Mouse (Mus musculus): ENCODE data around the gene Ctrb1. TPM values are rescaled to one million over a fixed set of nuclear protein-coding genes. Genes with fewer than 3 reads are reported as not detected.

Gene Ctrb1
- polyA plus RNA-seq, 1 experiment from 2014 or later, result not detected

DNA sequence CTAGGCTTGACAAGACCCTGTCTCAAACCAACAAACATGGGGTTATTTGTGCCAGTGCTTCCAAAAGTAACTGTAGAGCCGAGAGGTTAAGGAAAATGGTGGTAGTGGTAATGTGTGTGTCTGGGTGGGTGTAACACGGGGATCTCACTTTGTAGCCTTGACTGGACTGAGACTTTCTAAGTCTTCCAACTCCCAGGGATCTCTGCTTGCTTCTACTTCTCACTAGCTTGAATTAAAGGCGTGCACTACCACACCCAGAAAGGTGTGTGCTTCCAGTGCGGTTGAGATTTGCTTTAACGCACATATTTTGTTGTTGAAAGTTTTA, 47.9 kb downstream of the Ctrb1 start:
- peak; percentile 47; the same call in 1 of the 2 replicates for ATAC-seq (replicated peaks; ENCODE audit: insufficient number of reproducible peaks, low FRiP score, low TSS enrichment)
- whole genome bisulfite sequencing (ENCODE audit: insufficient replicate concordance), result 11% methylated on average over 5 of the region's 5 CpGs
- peak overlapping the region; percentile 74 for H3K4me3 ChIP-seq (ENCODE audit: low read depth, low read length)

GRCm38 (mm10) chr8:111642496-111642895, 48.3 kb downstream of the Ctrb1 start:
- H3K27ac ChIP-seq (ENCODE audit: low read depth, low read length), result peak overlapping the region; percentile 96
- 29% methylated on average over 5 of the region's 5 CpGs for WGBS (ENCODE audit: insufficient replicate concordance)
- peak overlapping the region; percentile 83 for H3K4me2 ChIP-seq
- H3K4me1 ChIP-seq (ENCODE audit: control insufficient read depth, insufficient read depth, low read length), result peaks cover 8% of the 10 kb centered on the region
- no peaks in the 10 kb centered on the region for H3K9me3 ChIP-seq (replicated peaks; ENCODE audit: control insufficient read depth, low read length)
- H3K36me3 ChIP-seq (ENCODE audit: control insufficient read depth, insufficient read depth, low read length), result no peaks in the 10 kb centered on the region
- no peaks in the 10 kb centered on the region for H3K27me3 ChIP-seq (ENCODE audit: control insufficient read depth, insufficient read depth, low read length)
- peak overlapping the region; percentile 74 for H3K4me3 ChIP-seq (ENCODE audit: low read depth, low read length)
- no peak for ATAC-seq (replicated peaks; ENCODE audit: insufficient number of reproducible peaks, low FRiP score, low TSS enrichment)
- H3K9ac ChIP-seq (ENCODE audit: low read depth, low read length), result peak overlapping the region; percentile 94

More for the DNA sequence above, 47.9 kb downstream of the Ctrb1 start:
- H3K9me3 ChIP-seq (replicated peaks; ENCODE audit: control insufficient read depth, low read length), result no peaks in the 10 kb centered on the region
- peak overlapping the region; percentile 96 for H3K27ac ChIP-seq (ENCODE audit: low read depth, low read length)
- H3K36me3 ChIP-seq (ENCODE audit: control insufficient read depth, insufficient read depth, low read length), result no peaks in the 10 kb centered on the region
- peak overlapping the region; percentile 94 for H3K9ac ChIP-seq (ENCODE audit: low read depth, low read length)
- no peaks in the 10 kb centered on the region for H3K27me3 ChIP-seq (ENCODE audit: control insufficient read depth, insufficient read depth, low read length)
- H3K4me2 ChIP-seq, result peak overlapping the region; percentile 83
- peaks cover 8% of the 10 kb centered on the region for H3K4me1 ChIP-seq (ENCODE audit: control insufficient read depth, insufficient read depth, low read length)

- H3K9me3 ChIP-seq (replicated peaks; ENCODE audit: control insufficient read depth, low read length), result no peaks in the 10 kb centered on the region
- H3K36me3 ChIP-seq (ENCODE audit: control insufficient read depth, insufficient read depth, low read length), result no peaks in the 10 kb centered on the region
- H3K27me3 ChIP-seq (ENCODE audit: control insufficient read depth, insufficient read depth, low read length), result no peaks in the 10 kb centered on the region
- ATAC-seq (replicated peaks; ENCODE audit: insufficient number of reproducible peaks, low FRiP score, low TSS enrichment), result no peak
- H3K9ac ChIP-seq (ENCODE audit: low read depth, low read length), result no peak overlapping the region
- peaks cover 8% of the 10 kb centered on the region for H3K4me1 ChIP-seq (ENCODE audit: control insufficient read depth, insufficient read depth, low read length)
- no peak overlapping the region for H3K27ac ChIP-seq (ENCODE audit: low read depth, low read length)
- H3K4me2 ChIP-seq, result no peak overlapping the region
- H3K4me3 ChIP-seq (ENCODE audit: low read depth, low read length), result no peak overlapping the region
- WGBS (ENCODE audit: insufficient replicate concordance), result 90% methylated on average over 2 of the region's 2 CpGs
Measured at GRCm38 (mm10) chr8:111641064-111641463, 49.7 kb downstream of the Ctrb1 start.

GRCm38 (mm10) chr8:111638086-111638485, 52.7 kb downstream of the Ctrb1 start:
- no peak overlapping the region for H3K4me3 ChIP-seq (ENCODE audit: low read depth, low read length)
- H3K27me3 ChIP-seq (ENCODE audit: control insufficient read depth, insufficient read depth, low read length), result no peaks in the 10 kb centered on the region
- H3K36me3 ChIP-seq (ENCODE audit: control insufficient read depth, insufficient read depth, low read length), result no peaks in the 10 kb centered on the region
- no peak overlapping the region for H3K9ac ChIP-seq (ENCODE audit: low read depth, low read length)
- no peaks in the 10 kb centered on the region for H3K9me3 ChIP-seq (replicated peaks; ENCODE audit: control insufficient read depth, low read length)
- ATAC-seq (replicated peaks; ENCODE audit: insufficient number of reproducible peaks, low FRiP score, low TSS enrichment), result no peak
- peaks cover 8% of the 10 kb centered on the region for H3K4me1 ChIP-seq (ENCODE audit: control insufficient read depth, insufficient read depth, low read length)
- H3K4me2 ChIP-seq, result no peak overlapping the region
- H3K27ac ChIP-seq (ENCODE audit: low read depth, low read length), result no peak overlapping the region

Small RNA genes within 50 kb of the gene (microRNA-seq; reads per million reads assigned to microRNA genes)
- not detected for gene Mir7076 (ENCODE audit: borderline number of aligned reads)

Other genes with a start within 250 kb of the Ctrb1 start
- gene Wdr59, start 168.9 kb downstream of the Ctrb1 start, polyA plus RNA-seq (2014; fragmentation: Nextera tagmentation; extraction: Ambion mirVana), result 2.5 and 4.2 TPM in 2 replicates
- 23.1 and 23.7 TPM in 2 replicates for gene Znrf1, start 154.9 kb downstream of the Ctrb1 start, polyA plus RNA-seq (2014; fragmentation: Nextera tagmentation; extraction: Ambion mirVana)
- 0.39 and 0.52 TPM in 2 replicates for gene Ldhd, start 60.6 kb downstream of the Ctrb1 start, polyA plus RNA-seq (2014; fragmentation: Nextera tagmentation; extraction: Ambion mirVana)
- gene Zfp1, start 47.6 kb downstream of the Ctrb1 start, polyA plus RNA-seq (2014; fragmentation: Nextera tagmentation; extraction: Ambion mirVana), result 16.5 and 18.5 TPM in 2 replicates
- 46.6 and 53.8 TPM in 2 replicates for gene Bcar1, start 52.8 kb upstream of the Ctrb1 start, polyA plus RNA-seq (2014; fragmentation: Nextera tagmentation; extraction: Ambion mirVana)
- gene Cfdp1, start 163.3 kb upstream of the Ctrb1 start, polyA plus RNA-seq (2014; fragmentation: Nextera tagmentation; extraction: Ambion mirVana), result 163 and 173 TPM in 2 replicates
- gene Tmem170, start 185.7 kb upstream of the Ctrb1 start, polyA plus RNA-seq (2014; fragmentation: Nextera tagmentation; extraction: Ambion mirVana), result 4.5 and 5.8 TPM in 2 replicates
- gene Chst5, start 219.4 kb upstream of the Ctrb1 start, polyA plus RNA-seq (2014; fragmentation: Nextera tagmentation; extraction: Ambion mirVana), result 0.99 TPM in 1 of 2 replicates, not detected in the other
- gene Tmem231, start 242.9 kb upstream of the Ctrb1 start, polyA plus RNA-seq (2014; fragmentation: Nextera tagmentation; extraction: Ambion mirVana), result 5.0 and 5.6 TPM in 2 replicates
- gene Gabarapl2, start 249.7 kb upstream of the Ctrb1 start, polyA plus RNA-seq (2014; fragmentation: Nextera tagmentation; extraction: Ambion mirVana), result 177 and 191 TPM in 2 replicates